Mouse (Mus musculus) small intestine, adult 10 weeks (tissue): ENCODE results near the gene Cbx8. TPM values are rescaled to one million over a fixed set of nuclear protein-coding genes. Genes with fewer than 3 reads are reported as not detected.

Experiments
- polyA plus RNA-seq: library from polyadenylated mRNA; stranded (reverse); fragments of 350-450 nt; fragmentation: Illumina TruSeq; extraction: RNeasy Lipid Tissue Mini Kit (QIAGEN cat#74804); gene quantifications from one replicate; pipeline ENCODE4 v1.2.3, GENCODE M21; 2014; ENCODE audit warnings: low replicate concordance

The Cbx8 gene
- 1.0 TPM for polyA plus RNA-seq

GRCm38 (mm10) chr11:119040600-119041324 is at the start of gene Cbx8:
Cbx8 (minus strand) TSS chr11:119040969.

GRCm38 (mm10) chr11:119086144-119086971 is 45.6 kb upstream of the Cbx8 start, which contains the start of gene Cbx4:
Cbx4 (minus strand) TSS chr11:119086221.

GRCm38 (mm10) chr11:119022895-119023615 is 17.7 kb downstream of the Cbx8 start, which contains the start of gene Cbx2:
Cbx2 (plus strand) TSS chr11:119022962.

GRCm38 (mm10) chr11:118987999-118988398 is 52.8 kb downstream of the Cbx8 start, which contains the start of gene Enpp7:
Enpp7 (plus strand) TSS chr11:118988188.

Other genes starting within 250 kb of the Cbx8 start
- gene Rbfox3, start 129.4 kb downstream of the Cbx8 start, polyA plus RNA-seq, result 0.48 TPM
- gene Enpp7, start 52.8 kb downstream of the Cbx8 start, polyA plus RNA-seq, result 1.9 TPM
- gene Cbx2, start 18.0 kb downstream of the Cbx8 start, polyA plus RNA-seq, result 0.22 TPM
- 3.2 TPM for gene Cbx4, start 45.3 kb upstream of the Cbx8 start, polyA plus RNA-seq
- gene Tbc1d16, start 187.5 kb upstream of the Cbx8 start, polyA plus RNA-seq, result 1.0 TPM
- not detected for gene Ccdc40, start 187.6 kb upstream of the Cbx8 start, polyA plus RNA-seq
- not detected for gene Gaa, start 226.9 kb upstream of the Cbx8 start, polyA plus RNA-seq